Mouse (Mus musculus): Measurements from ENCODE around the gene Gpr143. TPM values are rescaled to one million over a fixed set of nuclear protein-coding genes. Genes with fewer than 3 reads are reported as not detected.

Gene Gpr143
- total RNA-seq, 2 experiments from 2014 or later, result 0.26 TPM; not detected in 1

Other genes starting within 250 kb of the Gpr143 start
- gene Cldn34a, start 218.6 kb upstream of the Gpr143 start, total RNA-seq (2021), result not detected
- 100 to 1,000 TPM; 137 to 141 TPM for gene Shroom2, start 12.5 kb upstream of the Gpr143 start, total RNA-seq (2021)
- 1 to 10 TPM; 2.4 to 3.5 TPM for gene Usp51, start 224.5 kb downstream of the Gpr143 start, total RNA-seq (2021)

All from layer of hippocampus, postnatal 14 days (tissue).